Mouse (Mus musculus) bone marrow macrophage, adult 2 months (primary cell): ENCODE measurements around the gene Arnt2. TPM values are rescaled to one million over a fixed set of nuclear protein-coding genes. Genes with fewer than 3 reads are reported as not detected.

Source experiments
- H3K27ac ChIP-seq: 2 replicates; pipeline ENCODE4 v1.5.1; 2012; ENCODE audit warnings: low read depth, low read length; ENCODE audit not compliant: insufficient read depth
- H3K4me1 ChIP-seq: 2 replicates; pipeline ENCODE4 v1.6.1; 2012; ENCODE audit warnings: low read length; ENCODE audit not compliant: control insufficient read depth, insufficient read depth
- H3K4me3 ChIP-seq: 2 replicates; pipeline ENCODE4 v1.5.1; 2012; ENCODE audit warnings: mild to moderate bottlenecking, low read length, moderate library complexity; ENCODE audit not compliant: insufficient read depth
- CTCF ChIP-seq: IDR thresholded peaks from 2 replicates; pipeline ENCODE4 v1.5.1; 2012; ENCODE audit warnings: low read depth, mild to moderate bottlenecking, low read length, moderate library complexity
- POLR2A ChIP-seq: IDR thresholded peaks from 2 replicates; pipeline ENCODE4 v1.6.1; 2012; ENCODE audit warnings: mild to moderate bottlenecking, low read depth, low read length, borderline replicate concordance
- polyA plus RNA-seq: library from polyadenylated mRNA; stranded (reverse); fragments of >200 nt; gene quantifications from 2 replicates; pipeline ENCODE4 v1.2.4, GENCODE M21; 2012; ENCODE audit not compliant: missing spikeins, insufficient read depth, insufficient read length

Arnt2 gene
- polyA plus RNA-seq, 1 experiment: not detected

- TF ChIP-seq POLR2A: no peak
- TF ChIP-seq CTCF: no peak
- H3K4me3 ChIP-seq: no peak overlapping the region
- no peak overlapping the region for H3K27ac ChIP-seq
- peaks cover 10% of the 10 kb centered on the region for H3K4me1 ChIP-seq
These were observed 59.4 kb downstream of the Arnt2 start for GRCm38 (mm10) chr7:84350529-84350928.

- Histone ChIP-seq H3K27ac (no peak overlapping the region), H3K4me1 (peaks cover 10% of the 10 kb centered on the region), H3K4me3 (no peak overlapping the region)
- no peak for TF ChIP-seq CTCF
- TF ChIP-seq POLR2A: no peak
These were observed 60.0 kb downstream of the Arnt2 start for GRCm38 (mm10) chr7:84349976-84350375.

GRCm38 (mm10) chr7:84348145-84348911, 61.6 kb downstream of the Arnt2 start:
- no peak for TF ChIP-seq POLR2A
- no peak for TF ChIP-seq CTCF
- Histone ChIP-seq H3K27ac (no peak overlapping the region), H3K4me3 (no peak overlapping the region), H3K4me1 (peaks cover 10% of the 10 kb centered on the region)

- Histone ChIP-seq H3K27ac (no peak overlapping the region), H3K4me3 (no peak overlapping the region), H3K4me1 (peaks cover 21% of the 10 kb centered on the region)
- TF ChIP-seq CTCF: no peak
These were observed 66.8 kb downstream of the Arnt2 start for GRCm38 (mm10) chr7:84343160-84343559.

GRCm38 (mm10) chr7:84341001-84341400, 69.0 kb downstream of the Arnt2 start:
- no peak overlapping the region for H3K27ac ChIP-seq
- TF ChIP-seq POLR2A (no peak), CTCF (no peak)
- peaks cover 35% of the 10 kb centered on the region for H3K4me1 ChIP-seq
- H3K4me3 ChIP-seq: no peak overlapping the region

- H3K4me3 ChIP-seq: no peak overlapping the region
- H3K27ac ChIP-seq: no peak overlapping the region
- no peak for TF ChIP-seq POLR2A
- TF ChIP-seq CTCF: no peak
- H3K4me1 ChIP-seq: peaks cover 48% of the 10 kb centered on the region
These were observed 70.8 kb downstream of the Arnt2 start for GRCm38 (mm10) chr7:84339186-84339585.

- peaks cover 60% of the 10 kb centered on the region for H3K4me1 ChIP-seq
- TF ChIP-seq CTCF (no peak), POLR2A (no peak)
- no peak overlapping the region for H3K27ac ChIP-seq
- no peak overlapping the region for H3K4me3 ChIP-seq
These were observed 72.2 kb downstream of the Arnt2 start for GRCm38 (mm10) chr7:84337768-84338167.

GRCm38 (mm10) chr7:84336907-84337306, 73.1 kb downstream of the Arnt2 start:
- Histone ChIP-seq H3K4me1 (peaks cover 68% of the 10 kb centered on the region), H3K27ac (no peak overlapping the region), H3K4me3 (no peak overlapping the region)
- TF ChIP-seq POLR2A (no peak), CTCF (no peak)

GRCm38 (mm10) chr7:84336580-84336886, 73.4 kb downstream of the Arnt2 start:
- no peak for TF ChIP-seq CTCF
- TF ChIP-seq POLR2A: no peak
- H3K4me3 ChIP-seq: no peak overlapping the region
- H3K4me1 ChIP-seq: peaks cover 70% of the 10 kb centered on the region
- no peak overlapping the region for H3K27ac ChIP-seq

- Histone ChIP-seq H3K4me3 (no peak overlapping the region), H3K27ac (no peak overlapping the region), H3K4me1 (peaks cover 71% of the 10 kb centered on the region)
- TF ChIP-seq POLR2A: no peak
- no peak for TF ChIP-seq CTCF
These were observed 74.0 kb downstream of the Arnt2 start for GRCm38 (mm10) chr7:84335766-84336579.
